Mouse (Mus musculus) liver, embryonic 14.5 days (tissue): Measurements from ENCODE around the gene Lrrn4cl.

ENCODE experiments used
- CTCF ChIP-seq: IDR thresholded peaks from 2 replicates; pipeline ENCODE4 v1.5.1; 2016; ENCODE audit warnings: antibody characterized with exemption, low read depth, control low read depth
- EP300 ChIP-seq: IDR thresholded peaks from 2 replicates; pipeline ENCODE4 v1.6.1; 2016; ENCODE audit warnings: antibody characterized with exemption, low read depth

DNA sequence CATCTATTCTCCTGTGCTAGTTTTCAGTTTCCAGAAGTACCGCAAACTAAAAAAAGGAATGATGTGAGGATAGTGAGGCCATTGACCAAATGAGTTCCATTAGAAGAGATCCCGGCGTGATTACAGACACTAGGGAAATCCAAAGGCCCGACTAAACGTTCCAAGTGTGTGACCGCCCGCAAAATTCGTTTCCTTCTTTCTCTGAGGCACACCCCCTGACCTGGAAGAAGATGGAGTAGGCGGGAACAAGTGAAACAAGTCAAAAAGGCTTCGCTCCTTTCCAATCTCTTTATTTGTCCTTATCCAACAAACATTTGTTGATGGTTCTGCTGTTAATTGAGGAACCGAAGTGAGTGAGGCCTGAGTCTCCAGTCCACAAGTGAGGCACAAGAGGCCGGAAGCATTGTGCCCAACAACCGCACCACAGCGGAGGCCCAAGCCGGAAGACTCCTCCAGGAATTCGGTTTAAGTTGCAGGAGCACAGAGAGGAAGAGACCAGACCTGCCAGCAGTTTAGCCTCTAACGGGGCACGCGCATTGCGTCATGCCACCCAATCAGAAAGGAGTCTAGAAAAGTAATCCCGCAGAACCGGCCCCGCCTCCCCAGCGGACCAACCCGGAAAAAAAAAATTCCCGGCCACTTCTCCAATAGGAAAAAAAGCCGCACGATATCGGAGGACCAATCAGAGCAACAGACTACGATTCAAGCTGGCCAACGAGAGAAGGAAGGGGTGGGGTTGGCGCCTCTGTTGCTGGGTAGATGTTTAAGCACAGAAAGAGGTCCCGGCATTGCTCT is 31.6 kb upstream of the Lrrn4cl start, which contains the start of gene Ttc9c:
- TF ChIP-seq EP300 = no peak
- peak; percentile 1; the same call in 1 of the 2 replicates for TF ChIP-seq CTCF
